Mouse (Mus musculus): ENCODE results near the gene Tpm3. TPM values are rescaled to one million over a fixed set of nuclear protein-coding genes. Genes with fewer than 3 reads are reported as not detected.

The Tpm3 gene
- total RNA-seq (2021): 100 to 1,000 TPM; 177 to 183 TPM
- long read RNA-seq, experiment 1, transcript Tpm3-202 (9 exons, 2,190 nt): minor isoform, 7 of 189 reads
- long read RNA-seq, experiment 1, transcript Tpm3-201 (8 exons, 2,230 nt): major isoform, 13 of 189 reads
- long read RNA-seq, experiment 1, transcript Tpm3-203 (8 exons, 1,090 nt): minor isoform, 8 of 189 reads
- long read RNA-seq, experiment 1, partial matches to known transcripts: 6 of 189 reads
- long read RNA-seq, experiment 1, other reads (novel, unspliced or antisense): 155 of 189 reads
- long read RNA-seq, experiment 2, transcript Tpm3-202 (9 exons, 2,190 nt): minor isoform, 8 of 241 reads
- long read RNA-seq, experiment 2, transcript Tpm3-203 (8 exons, 1,090 nt): minor isoform, 12 of 241 reads
- long read RNA-seq, experiment 2, transcript Tpm3-201 (8 exons, 2,230 nt): major isoform, 19 of 241 reads
- long read RNA-seq, experiment 2, partial matches to known transcripts: 3 of 241 reads
- long read RNA-seq, experiment 2, other reads (novel, unspliced or antisense): 199 of 241 reads

- DNase-seq (ENCODE audit: low spot score in 2 of 2): no peak
- no peak within 1 kb of the TSS for H3K27ac ChIP-seq
- no peak for TF ChIP-seq CTCF (conservative IDR thresholded peaks at IDR 0.05)
- H3K4me3 ChIP-seq: no peak within 1 kb of the TSS
Measured at GRCm38 (mm10) chr3:90072294-90072693, at the start of gene Tpm3. Gene Tpm3 (plus strand): TSS chr3:90072649.

- DNase-seq (ENCODE audit: low spot score in 2 of 2): no peak
- no peak for TF ChIP-seq CTCF (conservative IDR thresholded peaks at IDR 0.05)
Measured at GRCm38 (mm10) chr3:90034653-90035052, 37.8 kb upstream of the Tpm3 start.

GRCm38 (mm10) chr3:90036263-90036662 is 36.2 kb upstream of the Tpm3 start:
- Histone ChIP-seq H3K4me3 (no peak overlapping the region), H3K27ac (no peak overlapping the region)
- no peak for DNase-seq (ENCODE audit: low spot score in 2 of 2)
- TF ChIP-seq CTCF (conservative IDR thresholded peaks at IDR 0.05): no peak

More at GRCm38 (mm10) chr3:90034653-90035052, 37.8 kb upstream of the Tpm3 start:
- Histone ChIP-seq H3K4me3 (no peak overlapping the region), H3K27ac (no peak overlapping the region)

DNA sequence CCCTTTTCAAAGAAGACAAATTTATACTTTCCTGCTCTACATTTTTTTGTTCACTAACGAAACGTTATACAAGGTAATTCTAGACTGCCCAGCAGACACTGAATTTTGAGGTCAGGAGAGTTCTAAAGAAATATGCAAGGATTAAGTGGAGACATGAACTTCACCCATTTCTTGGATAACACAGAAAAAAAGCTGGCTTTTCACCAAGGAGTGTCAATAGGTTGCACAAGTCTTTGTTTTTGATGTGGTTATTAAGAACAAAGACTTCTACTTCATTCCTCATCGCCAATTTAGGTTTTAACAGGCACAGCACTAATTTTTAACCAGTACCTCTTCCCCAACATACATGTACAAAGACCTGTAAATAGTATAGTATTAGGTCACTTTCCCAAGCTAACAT is 22.8 kb upstream of the Tpm3 start:
- Histone ChIP-seq H3K27ac (no peak overlapping the region), H3K4me3 (no peak overlapping the region)
- DNase-seq (ENCODE audit: low spot score in 2 of 2): no peak
- no peak for TF ChIP-seq CTCF (conservative IDR thresholded peaks at IDR 0.05)

- no peak for TF ChIP-seq CTCF (conservative IDR thresholded peaks at IDR 0.05)
- peak; percentile 41 to 51 for DNase-seq (ENCODE audit: low spot score in 2 of 2)
- Histone ChIP-seq H3K4me3 (peak within 1 kb of the TSS; percentile 72), H3K27ac (peak within 1 kb of the TSS; percentile 95)
Measured at GRCm38 (mm10) chr3:90051441-90052350, 20.8 kb upstream of the Tpm3 start, which contains the start of gene 4933434E20Rik. Gene 4933434E20Rik (plus strand): TSS chr3:90051636.

DNA sequence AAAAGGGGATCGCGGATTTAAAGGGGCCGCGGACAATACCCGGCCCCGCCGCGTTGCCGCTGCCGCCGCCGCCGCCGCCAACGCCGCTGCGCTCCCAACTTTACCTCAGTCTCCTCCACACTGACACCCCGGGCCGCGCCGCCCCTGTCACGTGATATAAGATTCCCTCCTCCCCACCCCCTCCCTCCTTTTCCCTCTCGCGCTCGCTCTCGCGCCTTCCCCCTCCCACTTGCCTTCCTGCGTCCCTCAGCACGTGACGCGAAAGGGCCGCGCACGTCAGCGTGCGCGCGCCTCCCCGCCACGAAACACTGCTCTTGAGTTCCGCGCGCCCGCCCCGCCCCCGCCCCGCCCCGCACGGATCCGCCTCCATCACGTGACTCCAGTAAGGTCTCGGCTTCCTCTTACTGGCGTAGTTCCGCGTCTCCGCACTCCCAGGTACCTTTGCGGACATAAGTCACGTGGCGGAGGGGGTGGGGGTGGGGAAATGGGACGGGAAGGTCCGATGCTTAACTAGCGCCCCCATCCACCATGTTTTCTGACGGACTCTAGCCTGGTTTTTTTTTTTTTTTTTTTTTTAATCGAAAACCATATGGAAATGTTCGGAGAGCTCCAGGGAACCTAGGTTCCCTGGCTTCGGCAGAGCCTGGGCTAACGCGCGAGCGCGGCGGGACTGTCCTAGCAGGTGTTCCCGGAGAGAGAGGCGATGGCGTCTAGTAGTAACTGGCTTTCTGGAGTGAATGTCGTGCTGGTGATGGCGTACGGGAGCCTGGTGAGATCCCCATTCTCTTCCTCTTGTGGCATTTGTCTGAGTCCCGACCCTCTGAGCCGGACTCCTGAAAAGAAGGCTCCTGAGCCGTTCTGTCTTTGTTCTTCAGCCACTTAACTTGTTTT is 19.9 kb upstream of the Tpm3 start, which contains the start of gene Ubap2l:
TSS of gene Ubap2l (minus strand) at position 278 of the 891 bp plus-strand sequence.
- peak within 1 kb of the TSS; percentile 85 for H3K4me3 ChIP-seq
- DNase-seq (ENCODE audit: low spot score in 2 of 2): peak; percentile 92 to 94
- peak; percentile 20; the same call in 1 of the 2 replicates for TF ChIP-seq CTCF (conservative IDR thresholded peaks at IDR 0.05)
- H3K27ac ChIP-seq: peak within 1 kb of the TSS; percentile 95

- H3K4me3 ChIP-seq: no peak overlapping the region
- TF ChIP-seq CTCF (conservative IDR thresholded peaks at IDR 0.05): no peak
- no peak for DNase-seq (ENCODE audit: low spot score in 2 of 2)
- no peak overlapping the region for H3K27ac ChIP-seq
Measured at GRCm38 (mm10) chr3:90061549-90061948, 10.9 kb upstream of the Tpm3 start.

DNA sequence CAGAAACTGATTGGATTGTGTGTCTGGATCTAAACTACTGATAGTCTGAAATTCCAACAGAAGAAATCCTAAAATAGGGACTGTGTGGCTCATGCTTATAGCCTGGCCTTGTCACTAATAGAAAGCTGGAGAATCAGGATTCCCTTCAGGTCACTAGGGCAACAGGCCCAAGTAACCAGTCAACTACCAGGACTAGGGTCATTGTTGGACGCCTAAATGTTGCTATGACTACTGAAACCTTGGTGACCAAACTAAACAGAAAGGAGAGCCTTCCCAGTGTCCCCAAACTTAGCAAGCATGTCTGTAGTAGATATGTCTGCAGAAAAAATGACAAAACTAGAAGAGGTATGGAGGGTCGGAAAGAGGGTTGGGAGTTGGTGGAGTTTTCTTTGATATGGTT is 9.9 kb upstream of the Tpm3 start:
- H3K27ac ChIP-seq: no peak overlapping the region
- DNase-seq (ENCODE audit: low spot score in 2 of 2): no peak
- no peak overlapping the region for H3K4me3 ChIP-seq
- TF ChIP-seq CTCF (conservative IDR thresholded peaks at IDR 0.05): no peak

GRCm38 (mm10) chr3:90064383-90064782 is 8.1 kb upstream of the Tpm3 start:
- peak; percentile 28 for TF ChIP-seq CTCF (conservative IDR thresholded peaks at IDR 0.05)
- no peak for DNase-seq (ENCODE audit: low spot score in 2 of 2)
- H3K4me3 ChIP-seq: no peak overlapping the region
- no peak overlapping the region for H3K27ac ChIP-seq

GRCm38 (mm10) chr3:90065553-90065952 is 6.9 kb upstream of the Tpm3 start:
- Histone ChIP-seq H3K4me3 (no peak overlapping the region), H3K27ac (no peak overlapping the region)
- peak; percentile 25 to 47 for DNase-seq (ENCODE audit: low spot score in 2 of 2)
- peak; percentile 94 for TF ChIP-seq CTCF (conservative IDR thresholded peaks at IDR 0.05)

- H3K27ac ChIP-seq: no peak overlapping the region
- no peak overlapping the region for H3K4me3 ChIP-seq
- TF ChIP-seq CTCF (conservative IDR thresholded peaks at IDR 0.05): no peak
- DNase-seq (ENCODE audit: low spot score in 2 of 2): no peak
Measured at GRCm38 (mm10) chr3:90067851-90068250, 4.6 kb upstream of the Tpm3 start.

DNA sequence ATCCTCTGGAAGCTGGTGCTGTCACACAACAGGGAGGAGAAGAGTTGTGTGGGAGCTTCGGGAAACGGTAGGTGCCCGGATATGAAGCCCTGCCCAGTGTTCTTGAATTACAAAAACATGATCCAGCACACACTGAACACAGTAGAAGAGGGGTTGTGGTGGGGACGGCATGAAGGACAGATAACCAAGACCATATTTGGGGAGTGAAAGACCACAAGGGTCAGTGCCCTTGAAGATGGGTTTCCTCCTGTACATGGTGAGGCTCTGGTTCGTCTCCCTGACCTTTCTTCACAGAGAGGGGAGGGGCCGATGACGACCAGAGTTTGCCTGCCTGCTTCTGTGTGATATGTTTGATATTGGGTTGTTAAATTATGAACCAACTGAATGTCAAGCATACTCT is 2.8 kb upstream of the Tpm3 start:
- no peak overlapping the region for H3K27ac ChIP-seq
- no peak overlapping the region for H3K4me3 ChIP-seq
- DNase-seq (ENCODE audit: low spot score in 2 of 2): no peak
- no peak for TF ChIP-seq CTCF (conservative IDR thresholded peaks at IDR 0.05)

Data from layer of hippocampus, adult 2 months (tissue).